Mouse (Mus musculus) heart, postnatal 0 days (tissue): Measurements from ENCODE around the gene Tnrc6c. TPM values are rescaled to one million over a fixed set of nuclear protein-coding genes. Genes with fewer than 3 reads are reported as not detected.

Experiments used
- ATAC-seq: fragments of 200-750 bp; cut with Nextera tagmentation; 2 replicates; pipeline ENCODE4 v1.8.0; 2017; ENCODE audit warnings: low read depth, moderate number of reproducible peaks, moderate library complexity; ENCODE audit not compliant: insufficient read depth
- DNase-seq: peaks from one replicate; pipeline ENCODE4 v3.0.0-alpha.2; 2016; ENCODE audit warnings: low spot score
- H3K27ac ChIP-seq: fragments of 300-500 bp; sonication (generic); 2 replicates; pipeline ENCODE4 v1.5.1; 2014; ENCODE audit warnings: low read depth, mild to moderate bottlenecking
- H3K27me3 ChIP-seq: fragments of 300-500 bp; sonication (generic); 2 replicates; pipeline ENCODE4 v1.6.1; 2014; ENCODE audit warnings: low read length, mixed read lengths; ENCODE audit not compliant: control insufficient read depth, insufficient read depth
- H3K36me3 ChIP-seq: fragments of 300-500 bp; sonication (generic); replicated peaks from 2 replicates; pipeline ENCODE4 v1.6.1; 2014; ENCODE audit warnings: low read length, mixed read lengths; ENCODE audit not compliant: control insufficient read depth, insufficient read depth
- H3K4me1 ChIP-seq: fragments of 300-500 bp; sonication (generic); 2 replicates; pipeline ENCODE4 v1.6.1; 2014; ENCODE audit warnings: antibody characterized with exemption; ENCODE audit not compliant: control insufficient read depth, insufficient read depth
- H3K4me2 ChIP-seq: fragments of 300-500 bp; sonication (generic); 2 replicates; pipeline ENCODE4 v1.6.1; 2014; ENCODE audit warnings: low read depth, mild to moderate bottlenecking, low read length, moderate library complexity
- H3K4me3 ChIP-seq: fragments of 300-500 bp; sonication (generic); 2 replicates; pipeline ENCODE4 v1.5.1; 2014; ENCODE audit warnings: low read depth, low read length
- H3K9ac ChIP-seq: fragments of 300-500 bp; sonication (generic); replicated peaks from 2 replicates; pipeline ENCODE4 v1.6.1; 2014; ENCODE audit warnings: low read depth, low read length, mixed read lengths
- H3K9me3 ChIP-seq: fragments of 300-500 bp; sonication (generic); replicated peaks from 2 replicates; pipeline ENCODE4 v1.6.1; 2016; ENCODE audit warnings: low read length; ENCODE audit not compliant: control insufficient read depth
- CTCF ChIP-seq: IDR thresholded peaks from 2 replicates; pipeline ENCODE4 v1.5.1; 2016; ENCODE audit warnings: antibody characterized with exemption, control low read depth, low read depth
- EP300 ChIP-seq: IDR thresholded peaks from 2 replicates; pipeline ENCODE4 v1.6.1; 2016; ENCODE audit warnings: antibody characterized with exemption, low read depth
- WGBS: fragments of 180-500 bp; shearing (Covaris S2); extraction: QIAGEN DNeasy Blood & Tissue Kit; methylation state at CpG from one replicate; pipeline ENCODE4 v1.1.7; 2014; 5-methylcytosine and 5-hydroxymethylcytosine counted together
- polyA plus RNA-seq: library from polyadenylated mRNA; unstranded; fragments of >200 nt; fragmentation: Nextera tagmentation; extraction: Ambion mirVana; gene quantifications from 2 replicates; pipeline ENCODE4 v1.2.1, GENCODE M21; 2015
- total RNA-seq: library from RNA; depleted of rRNA; stranded (reverse); fragments of >200 nt; gene quantifications from 2 replicates; pipeline ENCODE4 v1.2.3, GENCODE M21; 2014; ENCODE audit warnings: low replicate concordance

The Tnrc6c gene
- total and polyA plus RNA-seq, 2 experiments from 2014 or later, result 6.8 to 24.4 TPM

DNA sequence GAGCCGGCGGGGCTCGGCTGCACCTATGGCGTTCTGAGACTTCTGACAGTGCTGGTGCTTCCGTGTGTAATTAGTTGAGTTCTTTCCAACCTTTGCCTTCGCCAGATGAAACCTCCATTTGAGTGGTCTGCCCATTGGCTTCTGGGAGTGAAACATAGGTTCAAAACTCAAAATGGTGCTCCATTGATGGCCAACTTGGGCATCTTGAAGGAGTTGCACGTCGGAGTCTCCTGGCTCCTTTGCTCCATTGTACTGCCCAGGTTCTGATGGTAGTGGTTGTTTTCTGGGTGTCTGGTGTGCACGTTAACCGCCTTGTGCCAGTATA is 1.9 kb downstream of the Tnrc6c start:
- Histone ChIP-seq H3K9ac (peak overlapping the region; percentile 97), H3K27me3 (no peaks in the 10 kb centered on the region; the same call in 1 of the 2 replicates), H3K27ac (peak overlapping the region; percentile 97; the same call in 1 of the 2 replicates), H3K4me1 (peaks cover 26% of the 10 kb centered on the region), H3K36me3 (no peaks in the 10 kb centered on the region), H3K9me3 (no peaks in the 10 kb centered on the region), H3K4me3 (peak overlapping the region; percentile 93), H3K4me2 (peak overlapping the region; percentile 94)
- DNase-seq (no peak), ATAC-seq (no peak)
- WGBS, result 11% methylated on average over 10 of the region's 10 CpGs
- no peak for TF ChIP-seq CTCF
- no peak for TF ChIP-seq EP300

DNA sequence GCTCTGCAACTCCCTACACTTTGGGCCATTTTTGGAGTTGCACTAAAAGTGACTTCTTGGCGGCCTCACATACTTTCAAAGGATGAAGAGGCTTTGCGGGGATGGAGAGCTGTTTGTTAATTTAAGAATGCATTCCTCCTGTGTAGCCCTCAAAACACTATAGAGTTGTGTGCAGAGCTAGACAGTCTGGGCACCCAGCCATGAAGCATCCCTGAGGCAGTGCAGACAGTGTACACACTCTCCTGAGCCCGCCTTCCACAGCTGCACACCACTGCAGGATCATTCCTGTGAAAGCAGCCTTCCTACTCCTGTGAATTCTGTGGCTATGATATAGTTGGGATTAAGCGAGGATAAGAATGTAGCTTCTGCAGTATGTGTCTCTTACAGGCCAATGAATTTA is 4.9 kb downstream of the Tnrc6c start:
- H3K9me3 ChIP-seq, result no peaks in the 10 kb centered on the region
- H3K4me1 ChIP-seq, result peaks cover 35% of the 10 kb centered on the region
- H3K4me3 ChIP-seq, result no peak overlapping the region
- no peak overlapping the region for H3K27ac ChIP-seq
- no peaks in the 10 kb centered on the region for H3K27me3 ChIP-seq
- H3K4me2 ChIP-seq, result no peak overlapping the region
- 31% methylated on average over 4 of the region's 4 CpGs for WGBS
- DNase-seq (peak; percentile 46), ATAC-seq (no peak)
- H3K36me3 ChIP-seq, result no peaks in the 10 kb centered on the region
- TF ChIP-seq EP300 (no peak), CTCF (no peak)
- H3K9ac ChIP-seq, result no peak overlapping the region

DNA sequence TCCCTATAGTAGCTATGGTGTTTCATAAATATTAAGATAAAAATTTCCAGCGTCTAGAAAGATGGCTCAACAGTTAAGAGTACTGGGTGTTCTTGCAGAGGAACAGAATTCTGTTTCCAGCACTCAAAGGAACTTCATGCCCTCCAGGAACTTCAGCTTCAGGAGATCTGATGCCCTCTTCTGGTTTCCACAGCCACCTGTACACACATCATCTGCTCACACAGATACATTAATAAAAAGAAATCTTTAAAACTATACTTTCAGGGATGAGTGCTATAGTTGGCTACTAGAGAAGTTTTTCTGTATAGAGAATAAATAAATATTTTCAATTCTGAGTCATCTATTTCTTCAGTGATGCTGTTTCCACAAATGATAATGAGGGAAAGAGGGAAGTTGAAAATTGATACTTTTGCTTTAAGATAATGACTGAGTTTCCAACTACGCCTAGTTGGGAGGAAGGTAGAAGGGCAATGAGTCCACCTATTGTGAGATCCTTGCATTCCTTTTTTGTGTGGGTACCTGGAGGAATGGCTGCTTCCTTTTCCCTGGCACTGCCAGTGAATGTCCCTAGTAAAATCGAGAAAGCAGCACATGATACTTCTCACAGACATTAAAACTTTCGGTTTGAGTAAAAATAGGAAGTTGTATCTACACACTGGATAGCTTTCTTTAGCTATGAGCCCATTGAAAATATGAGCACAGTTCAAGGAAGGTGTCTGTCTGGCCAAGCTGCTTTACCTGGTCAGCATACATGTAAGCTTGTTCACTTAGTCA is 9.1 kb downstream of the Tnrc6c start:
- Histone ChIP-seq H3K27ac (no peak overlapping the region), H3K9ac (no peak overlapping the region), H3K27me3 (no peaks in the 10 kb centered on the region), H3K9me3 (no peaks in the 10 kb centered on the region), H3K36me3 (no peaks in the 10 kb centered on the region), H3K4me1 (peaks cover 38% of the 10 kb centered on the region), H3K4me3 (no peak overlapping the region), H3K4me2 (no peak overlapping the region)
- no peak for TF ChIP-seq EP300
- TF ChIP-seq CTCF, result no peak
- ATAC-seq (no peak), DNase-seq (no peak)
- WGBS, result 71% methylated on average over 4 of the region's 4 CpGs

DNA sequence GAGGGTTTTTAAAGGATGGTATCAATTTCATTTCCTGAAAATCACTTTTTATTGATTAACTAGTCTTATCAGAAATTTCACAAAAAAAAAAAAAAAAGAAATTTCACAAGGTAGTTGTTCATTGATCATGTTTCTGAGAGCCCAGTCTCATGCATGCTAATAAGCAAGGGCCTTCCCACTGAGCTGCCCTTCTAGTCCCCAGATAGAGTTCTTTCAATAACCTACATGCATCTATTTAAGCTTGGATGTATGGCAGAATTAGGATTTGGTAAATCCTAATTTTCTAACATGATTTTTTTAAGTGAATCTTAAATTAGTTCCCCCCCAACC is 9.7 kb downstream of the Tnrc6c start:
- ATAC-seq, result no peak
- peaks cover 39% of the 10 kb centered on the region for H3K4me1 ChIP-seq
- DNase-seq, result no peak
- TF ChIP-seq CTCF (no peak), EP300 (no peak)
- no peak overlapping the region for H3K4me2 ChIP-seq
- no peak overlapping the region for H3K9ac ChIP-seq
- H3K36me3 ChIP-seq, result no peaks in the 10 kb centered on the region
- H3K4me3 ChIP-seq, result no peak overlapping the region
- no peak overlapping the region for H3K27ac ChIP-seq
- H3K9me3 ChIP-seq, result no peaks in the 10 kb centered on the region
- H3K27me3 ChIP-seq, result no peaks in the 10 kb centered on the region

DNA sequence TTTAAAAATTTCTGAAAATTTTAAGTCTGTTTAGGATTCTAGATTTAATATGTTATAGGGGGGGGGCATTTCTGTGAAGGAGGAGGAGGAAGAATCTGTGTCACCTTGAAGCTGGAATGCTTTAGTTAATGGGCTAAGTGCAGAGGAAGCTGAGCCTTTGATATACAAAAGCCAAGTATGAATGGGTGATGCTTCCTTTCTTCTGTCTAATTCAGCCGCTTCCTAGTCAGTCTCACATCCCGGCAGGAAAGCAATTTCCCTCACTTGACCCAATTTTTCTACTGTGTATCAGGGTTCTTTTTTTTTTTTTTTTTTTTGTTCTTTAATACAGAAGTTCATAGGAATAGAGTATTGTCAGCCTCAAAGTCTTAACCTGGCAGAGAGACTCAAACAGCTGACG is 11.1 kb downstream of the Tnrc6c start:
- no peaks in the 10 kb centered on the region for H3K9me3 ChIP-seq
- WGBS, result 48% methylated on average over 3 of the region's 3 CpGs
- no peak overlapping the region for H3K4me3 ChIP-seq
- peaks cover 35% of the 10 kb centered on the region for H3K4me1 ChIP-seq
- TF ChIP-seq EP300, result no peak
- TF ChIP-seq CTCF, result no peak
- no peaks in the 10 kb centered on the region for H3K27me3 ChIP-seq
- H3K27ac ChIP-seq, result no peak overlapping the region
- no peak for ATAC-seq
- H3K36me3 ChIP-seq, result no peaks in the 10 kb centered on the region
- DNase-seq, result no peak
- no peak overlapping the region for H3K4me2 ChIP-seq
- no peak overlapping the region for H3K9ac ChIP-seq

DNA sequence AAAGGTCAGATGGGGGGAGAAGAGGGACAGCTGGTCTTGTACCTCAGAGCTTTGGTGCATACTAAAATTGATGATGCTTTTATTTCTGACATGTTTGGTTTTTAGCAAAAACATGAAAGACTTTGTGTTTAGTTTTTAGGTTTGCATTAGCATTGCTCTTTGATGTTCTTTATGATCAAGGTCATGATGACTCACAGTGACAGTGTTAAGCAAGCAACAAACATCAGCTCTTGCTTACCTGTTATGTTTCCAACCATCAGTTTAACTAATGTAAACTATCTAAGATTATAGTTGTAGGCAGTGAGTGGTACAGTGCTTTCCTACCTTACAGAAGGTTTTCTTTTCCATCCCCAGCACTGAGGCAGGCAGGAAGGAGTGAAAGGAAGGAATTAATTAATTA is 12.5 kb downstream of the Tnrc6c start:
- Histone ChIP-seq H3K9ac (no peak overlapping the region), H3K4me1 (peaks cover 33% of the 10 kb centered on the region), H3K4me3 (no peak overlapping the region), H3K36me3 (no peaks in the 10 kb centered on the region), H3K27ac (no peak overlapping the region), H3K9me3 (no peaks in the 10 kb centered on the region), H3K27me3 (no peaks in the 10 kb centered on the region), H3K4me2 (no peak overlapping the region)
- DNase-seq, result no peak
- no peak for ATAC-seq
- no peak for TF ChIP-seq CTCF
